Mouse (Mus musculus) retina, adult 2 months (tissue): ENCODE data around the gene Adgrv1.
"Not testable (repeated sequence)": the region's sequence is repeated elsewhere in the genome, so short reads cannot be mapped to it uniquely, and the experiment has no call there.

ENCODE experiments used
- DNase-seq: peaks from one replicate; pipeline ENCODE4 v3.0.0-alpha.2; 2012; ENCODE audit warnings: low read depth, low spot score

Gene Adgrv1

GRCm38 (mm10) chr13:81627861-81628260 lies 5.1 kb downstream of the Adgrv1 start:
- DNase-seq: not testable (repeated sequence)

DNA sequence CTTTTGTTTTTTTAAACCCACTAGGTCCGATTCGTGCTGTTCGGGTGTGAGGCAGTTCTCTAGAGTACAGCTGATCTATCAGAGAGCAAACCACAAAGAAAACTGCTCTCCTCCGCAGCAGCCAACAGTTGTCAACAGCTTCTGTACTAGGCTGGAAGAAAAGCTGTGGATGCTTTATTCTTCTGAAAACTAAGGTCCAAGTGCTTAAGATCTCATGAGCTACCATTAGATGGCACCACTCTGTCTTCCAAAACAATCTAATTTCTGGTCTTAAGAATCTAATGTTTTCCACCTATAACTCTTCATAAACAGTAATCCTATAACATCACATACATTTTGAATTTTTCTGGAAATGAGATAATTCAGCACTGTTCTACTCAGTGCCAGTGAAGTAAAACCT lies 22.6 kb downstream of the Adgrv1 start:
- no peak for DNase-seq

GRCm38 (mm10) chr13:81606991-81607390 lies 26.0 kb downstream of the Adgrv1 start:
- DNase-seq: no peak

DNA sequence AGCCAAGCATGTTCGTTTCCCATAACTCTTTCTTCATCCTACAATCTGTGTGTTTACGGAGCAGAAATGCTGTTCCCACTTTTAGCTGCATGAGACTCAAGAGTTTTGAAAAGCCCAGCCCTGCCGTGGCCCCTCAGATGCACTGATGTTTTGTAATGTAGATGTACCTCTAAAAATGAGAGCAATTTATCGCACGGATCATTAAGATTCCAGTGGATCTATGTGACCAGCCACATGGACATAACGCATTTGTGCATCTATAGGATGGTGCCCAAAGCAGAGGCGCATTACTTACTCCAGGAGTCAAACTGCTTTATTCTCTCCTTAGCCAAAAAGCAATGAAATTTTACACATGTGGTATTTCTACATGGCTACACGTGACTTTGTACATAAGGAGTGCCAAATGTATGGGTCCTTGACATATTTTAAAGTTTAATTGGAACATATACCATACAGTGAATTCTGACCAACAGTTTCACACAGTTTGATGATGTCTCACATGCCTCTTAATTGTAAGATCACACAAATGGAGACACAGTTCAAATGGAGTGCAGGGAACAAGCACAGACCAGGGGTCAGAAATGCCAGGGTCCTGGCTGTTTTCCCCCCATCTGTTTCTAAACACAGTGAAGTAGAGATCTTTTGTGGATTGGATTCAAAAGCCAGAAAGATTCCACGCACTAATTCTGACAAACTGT lies 35.9 kb downstream of the Adgrv1 start:
- no peak for DNase-seq

GRCm38 (mm10) chr13:81578692-81579091 lies 54.3 kb downstream of the Adgrv1 start:
- no peak for DNase-seq

DNA sequence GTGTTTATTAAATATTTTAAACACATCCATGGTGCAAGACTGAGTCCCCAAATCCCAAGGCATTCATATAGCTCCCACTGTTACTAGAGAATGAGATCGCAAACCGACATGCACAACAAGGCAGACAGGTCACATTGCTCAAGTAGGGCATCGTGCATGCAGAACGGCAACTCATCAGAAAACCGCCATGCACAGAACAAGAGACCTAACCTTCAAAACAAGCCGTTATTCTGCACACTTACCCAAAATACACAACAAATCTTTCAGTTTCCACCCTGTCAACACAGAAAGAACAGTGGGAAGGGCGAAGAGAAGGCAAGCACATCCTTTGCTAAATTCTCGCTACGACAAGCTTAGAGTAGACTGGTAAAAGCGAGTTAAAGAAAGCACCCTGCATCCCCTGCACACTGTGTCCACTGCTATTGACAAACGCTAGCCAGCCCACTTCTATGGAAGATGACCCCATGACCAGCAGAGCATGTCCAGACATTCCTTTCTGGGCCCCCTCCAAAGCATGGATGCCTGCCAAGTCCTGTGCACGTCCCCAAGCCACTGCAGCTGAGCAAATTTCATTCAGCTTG lies 62.6 kb downstream of the Adgrv1 start:
- DNase-seq: peak; percentile 26

- DNase-seq: no peak
These were observed 82.9 kb downstream of the Adgrv1 start for GRCm38 (mm10) chr13:81550024-81550423.

DNA sequence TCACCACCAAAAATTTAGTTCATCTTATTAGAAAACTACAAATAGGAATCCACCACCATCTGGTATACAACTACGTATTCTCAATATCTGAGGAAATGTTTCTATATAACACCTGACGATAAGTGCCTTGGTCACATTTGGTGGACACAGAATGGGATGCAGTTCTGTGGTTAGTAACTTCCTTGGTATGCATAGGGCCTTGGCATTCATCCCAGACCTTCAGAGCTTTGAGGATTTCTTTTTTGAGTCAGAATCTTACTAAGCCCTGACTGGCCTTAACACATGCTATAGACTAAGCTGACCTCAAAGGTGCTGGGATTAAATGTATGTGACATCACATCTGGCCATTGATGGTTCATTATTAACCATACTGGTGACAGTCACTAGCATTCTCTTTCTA lies 98.0 kb downstream of the Adgrv1 start:
- no peak for DNase-seq

- DNase-seq: no peak
These were observed 106.3 kb downstream of the Adgrv1 start for GRCm38 (mm10) chr13:81526687-81527086.

DNA sequence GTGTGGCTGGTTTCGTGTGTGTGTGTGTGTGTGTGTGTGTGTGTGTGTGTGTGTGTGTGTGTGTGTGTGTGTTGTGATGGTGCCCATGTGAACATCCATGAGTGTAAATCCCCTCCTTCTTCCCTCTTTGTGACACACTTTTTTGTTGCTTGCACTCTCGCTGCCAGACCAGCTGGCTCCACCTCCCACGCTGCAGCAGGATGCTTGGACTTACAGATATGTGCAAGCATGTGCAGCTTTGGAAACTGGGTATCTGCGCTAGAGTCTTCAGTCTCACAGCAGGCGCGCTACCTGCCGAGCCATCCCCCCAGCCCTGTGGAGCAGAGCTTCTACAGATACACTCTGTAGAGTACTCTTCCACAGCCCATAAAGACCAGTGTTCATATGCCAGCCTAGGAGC lies 122.8 kb downstream of the Adgrv1 start:
- no peak for DNase-seq

DNA sequence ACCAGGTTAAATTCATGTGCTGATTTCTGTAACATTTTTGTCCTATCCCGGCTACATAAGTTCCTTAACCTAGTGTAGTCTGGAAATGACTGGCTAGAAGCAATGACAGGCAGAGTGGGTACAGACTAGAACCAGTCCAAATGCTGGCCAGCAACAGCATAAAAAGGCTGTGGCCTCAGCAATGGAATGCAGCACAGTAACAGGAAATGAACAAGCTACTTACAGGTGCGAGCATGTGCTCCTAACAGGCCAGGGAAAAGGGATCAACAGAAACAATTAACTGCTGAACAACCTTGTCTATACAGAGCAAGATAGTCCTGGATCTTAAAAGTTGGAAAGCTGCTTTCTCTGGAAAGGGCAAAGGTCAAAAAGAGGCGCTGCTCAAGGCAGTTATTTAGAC lies 135.9 kb downstream of the Adgrv1 start:
- no peak for DNase-seq

GRCm38 (mm10) chr13:81491971-81492370 lies 141.0 kb downstream of the Adgrv1 start:
- DNase-seq: no peak

DNA sequence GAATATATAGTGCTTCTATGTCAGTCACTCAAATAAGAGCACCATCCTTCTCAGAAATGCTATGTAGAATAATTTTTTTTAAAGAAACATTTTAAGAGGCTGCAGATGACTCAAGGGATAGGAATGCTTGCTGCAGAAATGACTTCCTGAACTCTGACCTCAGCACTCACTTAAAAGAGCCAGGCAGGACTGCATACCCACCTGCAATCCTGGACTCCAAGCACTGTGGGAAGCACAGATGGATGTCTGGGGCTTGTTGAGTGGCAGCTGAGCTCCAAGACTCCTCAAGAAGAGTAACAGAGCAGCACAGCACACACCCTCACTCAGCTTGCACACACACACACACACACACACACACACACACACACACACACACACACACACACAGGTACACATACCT lies 146.0 kb downstream of the Adgrv1 start:
- no peak for DNase-seq

DNA sequence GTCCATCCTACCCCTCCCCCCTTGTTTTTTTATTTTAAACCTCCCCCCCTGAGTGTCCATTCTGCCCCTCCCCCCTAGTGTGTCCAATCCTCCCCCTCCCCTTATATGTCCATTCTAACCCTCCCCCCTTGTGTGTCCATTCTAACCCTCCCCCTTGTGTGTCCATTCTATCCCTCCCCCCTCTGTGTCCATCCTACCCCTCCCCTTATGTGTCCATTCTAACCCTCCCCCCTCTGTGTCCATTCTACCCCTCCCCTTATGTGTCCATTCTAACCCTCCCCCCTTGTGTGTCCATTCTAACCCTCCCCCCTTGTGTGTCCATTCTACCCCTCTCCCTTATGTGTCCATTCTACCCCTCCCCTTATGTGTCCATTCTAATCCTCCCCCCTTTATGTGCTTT lies 159.2 kb downstream of the Adgrv1 start:
- DNase-seq: no peak

- no peak for DNase-seq
These were observed 166.3 kb downstream of the Adgrv1 start for GRCm38 (mm10) chr13:81466661-81467060.

GRCm38 (mm10) chr13:81465794-81466193 lies 167.2 kb downstream of the Adgrv1 start:
- DNase-seq: no peak

- DNase-seq: no peak
These were observed 183.3 kb downstream of the Adgrv1 start for GRCm38 (mm10) chr13:81449630-81450029.

- no peak for DNase-seq
These were observed 183.8 kb downstream of the Adgrv1 start for GRCm38 (mm10) chr13:81449198-81449597.

DNA sequence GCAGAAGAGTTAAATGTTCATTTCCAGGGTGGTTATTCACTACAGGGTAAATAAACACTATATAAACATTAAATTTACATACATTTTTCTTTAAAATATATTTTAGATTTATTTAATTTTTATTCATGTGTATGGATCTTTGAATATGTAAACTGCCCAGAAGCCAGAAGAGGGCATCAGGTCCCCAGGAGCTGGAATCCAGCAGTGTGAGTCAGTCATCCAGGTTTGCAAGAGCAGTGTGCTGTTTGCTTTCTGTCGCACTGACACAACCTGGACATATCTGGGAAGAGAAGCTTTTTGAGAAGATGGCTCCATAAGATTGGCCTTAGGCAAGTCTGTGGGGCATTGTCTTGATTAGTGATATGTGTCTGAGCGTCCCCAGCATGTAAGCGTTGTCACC lies 191.5 kb downstream of the Adgrv1 start:
- no peak for DNase-seq

DNA sequence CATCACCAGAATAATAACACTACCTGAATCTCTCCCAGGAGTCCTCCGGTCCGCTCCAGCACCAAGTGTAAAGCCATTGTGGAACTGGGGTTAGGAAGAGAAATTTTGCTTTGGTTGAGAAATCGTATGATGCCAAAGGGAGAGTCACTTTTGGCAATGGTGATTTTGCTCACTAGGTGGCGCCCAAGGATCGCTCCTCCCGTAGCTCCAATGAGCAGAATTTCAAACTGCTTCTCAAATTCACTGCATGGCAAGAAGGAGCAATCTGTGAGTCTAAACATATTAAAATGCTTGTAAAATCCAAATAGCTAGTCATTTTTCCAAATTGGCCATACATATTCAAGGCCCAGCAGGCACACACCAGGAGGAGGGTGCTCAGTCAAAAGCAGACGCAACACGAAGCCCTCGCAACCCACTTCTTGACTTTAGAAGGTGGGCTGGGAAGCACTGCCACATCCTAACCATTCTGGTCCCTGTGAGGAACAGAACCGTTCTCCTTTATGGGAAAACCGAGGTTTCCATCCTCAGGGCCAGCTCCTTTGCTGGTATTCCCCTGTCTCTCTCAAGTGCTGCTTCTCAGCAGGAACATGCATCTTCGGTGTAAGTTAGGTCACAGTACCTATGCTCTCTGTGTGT lies 193.4 kb downstream of the Adgrv1 start:
- DNase-seq: peak; percentile 44

- no peak for DNase-seq
These were observed 195.9 kb downstream of the Adgrv1 start for GRCm38 (mm10) chr13:81437088-81437487.

GRCm38 (mm10) chr13:81426896-81427755 lies 205.8 kb downstream of the Adgrv1 start:
- DNase-seq: peak; percentile 44
